Mouse (Mus musculus) v-Abl transformed pro-B cells (cell line): ENCODE results near the gene Gpld1.

Experiments
- in situ Hi-C, 2 experiments: fragments of 400-800 bp; cut with MboI; formaldehyde crosslinking; loops; one replicate each; pipeline ENCODE4 v1.15.1; 2025; ENCODE audit not compliant: unreplicated experiment in 2 of 2

Gene Gpld1

GRCm38 (mm10) chr13:25002965-25003364 lies 60.0 kb downstream of the Gpld1 start:
- in situ Hi-C loops, result no loop called here

GRCm38 (mm10) chr13:25007115-25007514 lies 64.2 kb downstream of the Gpld1 start:
- in situ Hi-C loops, result no loop called here

- in situ Hi-C loops, result no loop called here
Observed at GRCm38 (mm10) chr13:25018316-25018715, 75.4 kb downstream of the Gpld1 start.

GRCm38 (mm10) chr13:25019793-25020539 lies 77.0 kb downstream of the Gpld1 start, which contains the start of gene Mrs2:
TSS of gene Mrs2 (minus strand) at chr13:25020379.
- in situ Hi-C loops, result loop anchor here (5.0 to 10.0 kb wide), 2 partner anchors 95 to 97 kb away; no protein-coding TSS in a partner anchor

- in situ Hi-C loops, result loop anchor here (5.0 to 10.0 kb wide), 2 partner anchors 94 to 97 kb away; no protein-coding TSS in a partner anchor
Observed at GRCm38 (mm10) chr13:25020540-25020892, 77.6 kb downstream of the Gpld1 start.

- in situ Hi-C loops, result loop anchor here (5.0 to 10.0 kb wide), 2 partner anchors 92 to 95 kb away; no protein-coding TSS in a partner anchor
Observed at GRCm38 (mm10) chr13:25022386-25022785, 79.4 kb downstream of the Gpld1 start.

- in situ Hi-C loops, result loop anchor here (5.0 to 10.0 kb wide), 2 partner anchors 92 to 94 kb away; no protein-coding TSS in a partner anchor
Observed at GRCm38 (mm10) chr13:25023129-25023528, 80.2 kb downstream of the Gpld1 start.

- in situ Hi-C loops, result loop anchor here (5.0 to 10.0 kb wide), 2 partner anchors 90 to 93 kb away; no protein-coding TSS in a partner anchor
Observed at GRCm38 (mm10) chr13:25024655-25025054, 81.7 kb downstream of the Gpld1 start.

- in situ Hi-C loops, result loop anchor here in 1 of 2 experiments (10.0 kb wide), 1 partner anchor 88 kb away; no protein-coding TSS in a partner anchor
Observed at GRCm38 (mm10) chr13:25026409-25027113, 83.6 kb downstream of the Gpld1 start.

- in situ Hi-C loops, result loop anchor here in 1 of 2 experiments (10.0 kb wide), 1 partner anchor 88 kb away; no protein-coding TSS in a partner anchor
Observed at GRCm38 (mm10) chr13:25027114-25027425, 84.1 kb downstream of the Gpld1 start.

- in situ Hi-C loops, result no loop called here
Observed at GRCm38 (mm10) chr13:25039488-25039887, 96.5 kb downstream of the Gpld1 start.
